Mouse (Mus musculus) neural tube, embryonic 11.5 days (tissue): Measurements from ENCODE around the gene Cd37. TPM values are rescaled to one million over a fixed set of nuclear protein-coding genes. Genes with fewer than 3 reads are reported as not detected.
A peak's percentile ranks its signal among the peaks of the same experiment; 100 is the strongest.

Source experiments
- ATAC-seq: fragments of 200-750 bp; cut with Nextera tagmentation; 2 replicates; pipeline ENCODE4 v1.8.0; 2017; ENCODE audit warnings: moderate number of reproducible peaks, mild to moderate bottlenecking, moderate TSS enrichment, moderate library complexity; ENCODE audit not compliant: insufficient read depth, low FRiP score, low TSS enrichment
- DNase-seq: peaks from one replicate; pipeline ENCODE4 v3.0.0-alpha.2; 2015; ENCODE audit warnings: low spot score
- H3K27ac ChIP-seq: fragments of 300-500 bp; sonication (generic); 2 replicates; pipeline ENCODE4 v1.5.1; 2014; ENCODE audit warnings: low read depth, mild to moderate bottlenecking, low read length
- H3K27me3 ChIP-seq: fragments of 300-500 bp; sonication (generic); 2 replicates; pipeline ENCODE4 v1.6.1; 2014; ENCODE audit warnings: mild to moderate bottlenecking, low read length, mixed read lengths; ENCODE audit not compliant: control insufficient read depth, insufficient read depth
- H3K36me3 ChIP-seq: fragments of 300-500 bp; sonication (generic); 2 replicates; pipeline ENCODE4 v1.6.1; 2014; ENCODE audit warnings: mild to moderate bottlenecking, low read length, moderate library complexity, mixed read lengths; ENCODE audit not compliant: control insufficient read depth, insufficient read depth
- H3K4me1 ChIP-seq: fragments of 300-500 bp; sonication (generic); 2 replicates; pipeline ENCODE4 v1.6.1; 2014; ENCODE audit warnings: low read length, mixed read lengths; ENCODE audit not compliant: control insufficient read depth, insufficient read depth
- H3K4me2 ChIP-seq: fragments of 300-500 bp; sonication (generic); 2 replicates; pipeline ENCODE4 v1.6.1; 2014; ENCODE audit warnings: low read depth, mild to moderate bottlenecking, moderate library complexity
- H3K4me3 ChIP-seq: fragments of 300-500 bp; sonication (generic); 2 replicates; pipeline ENCODE4 v1.5.1; 2014; ENCODE audit warnings: low read depth, low read length
- H3K9ac ChIP-seq: fragments of 300-500 bp; sonication (generic); 2 replicates; pipeline ENCODE4 v1.6.1; 2014; ENCODE audit warnings: mild to moderate bottlenecking, low read length
- H3K9me3 ChIP-seq: fragments of 300-500 bp; sonication (generic); 2 replicates; pipeline ENCODE4 v1.6.1; 2016; ENCODE audit warnings: low read length; ENCODE audit not compliant: control insufficient read depth
- WGBS: fragments of 180-500 bp; shearing (Covaris S2); extraction: QIAGEN DNeasy Blood & Tissue Kit; methylation state at CpG from one replicate; pipeline ENCODE4 v1.1.7; 2014; 5-methylcytosine and 5-hydroxymethylcytosine counted together
- polyA plus RNA-seq: library from polyadenylated mRNA; unstranded; fragments of >200 nt; fragmentation: Nextera tagmentation; extraction: Ambion mirVana; gene quantifications from 2 replicates; pipeline ENCODE4 v1.2.1, GENCODE M21; 2014

Gene Cd37
- polyA plus RNA-seq, 1 experiment from 2014 or later, result 0.74 TPM

DNA sequence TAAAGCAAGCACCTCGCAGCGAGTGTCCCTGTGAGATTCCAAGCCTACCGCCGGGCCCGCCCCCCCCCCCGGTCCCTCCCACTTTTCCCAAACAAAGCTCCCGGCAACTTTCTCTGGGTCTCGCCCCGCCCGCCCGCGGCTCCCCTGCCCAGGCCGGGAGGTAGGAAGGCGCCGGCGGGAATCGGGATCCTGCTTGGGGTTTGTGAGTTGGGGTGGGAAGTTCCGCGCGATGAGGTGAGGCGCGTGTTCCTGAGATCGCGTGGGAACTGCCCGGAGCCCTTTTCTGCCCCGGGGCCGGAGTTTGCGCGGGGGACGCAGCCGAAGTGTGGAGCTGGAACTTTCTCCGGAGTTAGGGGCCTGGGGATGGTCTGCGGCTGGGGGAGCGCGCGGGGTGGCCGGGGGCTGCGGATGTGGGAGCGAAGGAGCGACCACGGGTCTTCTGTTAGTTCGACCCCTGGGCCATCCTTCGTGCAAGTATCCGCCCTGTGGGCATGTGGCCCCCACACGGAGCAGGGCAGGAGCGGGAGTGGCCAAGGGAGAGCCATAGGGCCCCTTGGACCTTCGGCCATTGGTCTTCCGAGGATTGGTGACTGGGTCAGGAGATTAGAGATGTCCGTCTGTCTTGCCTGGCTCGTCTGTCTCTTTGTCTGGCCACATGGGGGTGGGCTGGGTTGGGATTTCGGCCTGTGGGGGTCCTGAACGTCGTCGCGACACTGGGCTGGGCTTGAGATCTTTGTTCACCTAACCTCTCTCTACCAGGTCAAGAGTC lies 23.1 kb downstream of the Cd37 start, which contains the start of gene Tead2:
Gene Tead2, plus strand, starts transcription at position 81 of the 769 bp plus-strand sequence.
- no peaks in the 10 kb centered on the region for H3K9me3 ChIP-seq
- peak within 1 kb of the TSS; percentile 79 for H3K4me2 ChIP-seq
- peaks cover 13% of the 10 kb centered on the region for H3K4me1 ChIP-seq
- peak within 1 kb of the TSS; percentile 85 for H3K9ac ChIP-seq
- H3K27ac ChIP-seq, result peak within 1 kb of the TSS; percentile 92
- DNase-seq (peak; percentile 81), ATAC-seq (peak; percentile 56)
- WGBS, result 0% methylated on average over 49 of the region's 55 CpGs
- H3K36me3 ChIP-seq, result peaks cover 17% of the 10 kb centered on the region
- H3K4me3 ChIP-seq, result peak within 1 kb of the TSS; percentile 62
- H3K27me3 ChIP-seq, result peaks cover 13% of the 10 kb centered on the region

DNA sequence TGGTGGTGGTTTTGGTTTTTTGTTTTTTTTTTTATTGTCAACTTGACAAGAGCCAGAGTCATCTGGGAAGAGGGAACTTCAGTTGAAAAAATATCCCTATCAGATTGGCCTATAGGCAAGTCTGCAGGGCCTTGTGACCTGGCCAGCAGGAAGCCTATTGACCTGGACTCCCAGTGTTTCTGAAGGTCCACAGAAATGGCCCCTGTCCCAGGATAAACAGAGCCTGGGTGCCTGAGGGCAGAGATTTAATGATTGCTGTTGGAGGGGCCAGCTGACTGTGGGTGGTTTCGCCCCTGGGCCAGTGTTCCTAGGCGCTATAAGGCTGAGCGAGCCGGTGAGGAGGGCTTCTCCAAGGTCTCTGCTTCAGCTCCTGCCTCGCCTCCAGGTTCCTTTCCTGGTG lies 25.2 kb downstream of the Cd37 start:
- no peak for DNase-seq
- H3K27me3 ChIP-seq, result peaks cover 17% of the 10 kb centered on the region
- no peak overlapping the region for H3K4me3 ChIP-seq
- H3K36me3 ChIP-seq, result peaks cover 8% of the 10 kb centered on the region
- peaks cover 13% of the 10 kb centered on the region for H3K4me1 ChIP-seq
- no peak for ATAC-seq
- no peak overlapping the region for H3K27ac ChIP-seq
- no peak overlapping the region for H3K4me2 ChIP-seq
- H3K9me3 ChIP-seq, result no peaks in the 10 kb centered on the region
- WGBS, result 48% methylated on average over 5 of the region's 5 CpGs
- no peak overlapping the region for H3K9ac ChIP-seq

DNA sequence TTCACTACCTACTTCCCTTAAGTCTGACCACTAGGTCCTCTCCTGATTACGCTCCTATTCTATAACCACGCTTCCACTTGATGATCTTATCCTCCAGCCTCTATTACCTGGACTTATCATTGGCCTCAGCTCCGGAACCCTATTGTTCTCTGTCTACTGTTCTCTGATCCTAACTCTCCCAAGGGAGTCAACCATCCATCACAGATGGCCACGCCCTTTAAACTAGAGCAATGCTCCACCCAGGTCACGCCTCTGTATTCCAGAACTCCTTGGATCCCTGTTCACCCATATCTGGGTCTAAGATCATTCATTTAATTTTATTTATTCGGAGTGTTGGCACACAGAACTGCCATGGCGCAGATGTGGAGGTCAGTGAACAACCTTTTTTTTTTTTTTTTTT lies 26.6 kb downstream of the Cd37 start:
- Histone ChIP-seq H3K9ac (no peak overlapping the region), H3K36me3 (no peaks in the 10 kb centered on the region; the same call in 1 of the 2 replicates), H3K4me2 (no peak overlapping the region), H3K27ac (no peak overlapping the region), H3K4me1 (peaks cover 5% of the 10 kb centered on the region), H3K27me3 (peaks cover 17% of the 10 kb centered on the region), H3K9me3 (no peaks in the 10 kb centered on the region), H3K4me3 (no peak overlapping the region)
- WGBS, result 76% methylated on average over 7 of the region's 7 CpGs
- ATAC-seq (no peak), DNase-seq (no peak)

DNA sequence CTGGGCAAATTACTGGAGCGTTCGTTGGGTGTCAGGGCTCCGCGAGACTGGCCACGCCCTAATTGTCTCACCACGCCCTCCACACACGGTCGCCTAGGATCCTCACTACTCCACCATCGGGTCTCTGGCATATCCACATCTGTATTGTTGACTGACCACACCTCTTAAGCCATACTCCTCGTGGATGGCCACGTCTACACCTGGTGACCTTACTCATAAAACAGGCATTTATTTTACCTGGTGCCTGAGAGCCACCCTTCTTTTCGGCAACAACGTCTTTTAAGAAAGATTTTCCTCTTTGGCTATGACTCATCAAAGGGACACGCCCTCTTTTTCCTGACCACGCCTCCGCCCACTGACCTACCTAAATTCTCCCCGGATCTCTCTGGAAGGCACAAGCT lies 27.1 kb downstream of the Cd37 start, which contains the start of gene Dkkl1:
Gene Dkkl1, minus strand, starts transcription at position 297 of the 401 bp plus-strand sequence.
- 6% methylated on average over 17 of the region's 17 CpGs for WGBS
- ATAC-seq, result no peak
- H3K9ac ChIP-seq, result no peak within 1 kb of the TSS

DNA sequence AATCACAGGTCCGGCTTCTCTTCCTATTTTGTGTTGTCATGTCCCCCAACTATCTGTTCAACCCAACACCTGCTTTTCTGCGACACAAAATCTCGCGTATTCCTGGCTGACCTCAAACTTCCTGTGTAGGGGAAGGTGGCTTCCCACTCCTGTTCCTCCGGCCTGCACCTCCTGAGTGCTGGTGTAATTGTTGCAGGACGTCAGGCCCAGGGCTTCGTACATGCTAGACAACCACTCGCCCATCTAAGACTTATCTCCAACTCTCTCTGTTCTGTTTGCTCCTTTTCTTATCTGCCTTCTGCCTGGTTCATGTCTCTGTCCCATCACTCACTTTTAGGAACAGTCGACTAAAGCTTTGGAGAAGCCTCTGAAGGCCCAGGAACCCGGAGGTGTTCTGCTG lies 27.8 kb downstream of the Cd37 start:
- Histone ChIP-seq H3K9ac (no peak overlapping the region), H3K36me3 (no peaks in the 10 kb centered on the region), H3K27me3 (peaks cover 17% of the 10 kb centered on the region), H3K4me3 (no peak overlapping the region), H3K4me1 (no peaks in the 10 kb centered on the region), H3K4me2 (no peak overlapping the region), H3K27ac (no peak overlapping the region), H3K9me3 (no peaks in the 10 kb centered on the region)
- ATAC-seq, result no peak
- no peak for DNase-seq
- WGBS, result 73% methylated on average over 10 of the region's 10 CpGs

More for the DNA sequence above, 27.1 kb downstream of the Cd37 start, which contains the start of gene Dkkl1:
- Histone ChIP-seq H3K27ac (no peak within 1 kb of the TSS), H3K4me2 (no peak within 1 kb of the TSS), H3K27me3 (peaks cover 17% of the 10 kb centered on the region), H3K4me1 (peaks cover under 1% of the 10 kb centered on the region; the same call in 1 of the 2 replicates), H3K9me3 (no peaks in the 10 kb centered on the region), H3K4me3 (no peak within 1 kb of the TSS), H3K36me3 (no peaks in the 10 kb centered on the region)
- no peak for DNase-seq

DNA sequence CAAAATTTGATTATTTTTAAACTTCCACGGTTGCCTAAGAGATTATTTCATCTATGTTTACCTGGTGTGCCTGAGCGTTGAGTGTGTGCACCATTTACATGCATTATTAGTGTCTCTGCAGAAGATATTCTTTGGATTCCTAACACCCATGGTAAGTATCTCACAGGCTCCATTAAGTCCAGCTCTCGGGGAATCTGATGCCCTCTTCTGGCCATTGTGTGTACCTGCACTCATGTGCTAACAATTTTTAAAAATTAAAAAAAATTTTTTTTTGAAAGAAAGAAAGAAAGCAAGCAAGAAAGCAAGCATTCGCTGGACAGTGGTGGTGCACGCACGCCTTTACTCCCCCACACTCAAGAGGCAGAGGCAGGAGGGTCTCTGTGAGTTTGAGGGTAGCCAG lies 30.7 kb downstream of the Cd37 start:
- H3K27ac ChIP-seq, result no peak overlapping the region
- no peak overlapping the region for H3K9ac ChIP-seq
- WGBS, result 76% methylated on average over 6 of the region's 6 CpGs
- no peak for ATAC-seq
- DNase-seq, result no peak
- peaks cover 17% of the 10 kb centered on the region for H3K27me3 ChIP-seq
- no peaks in the 10 kb centered on the region for H3K9me3 ChIP-seq
- no peak overlapping the region for H3K4me3 ChIP-seq
- no peaks in the 10 kb centered on the region for H3K4me1 ChIP-seq
- no peak overlapping the region for H3K4me2 ChIP-seq
- no peaks in the 10 kb centered on the region for H3K36me3 ChIP-seq

DNA sequence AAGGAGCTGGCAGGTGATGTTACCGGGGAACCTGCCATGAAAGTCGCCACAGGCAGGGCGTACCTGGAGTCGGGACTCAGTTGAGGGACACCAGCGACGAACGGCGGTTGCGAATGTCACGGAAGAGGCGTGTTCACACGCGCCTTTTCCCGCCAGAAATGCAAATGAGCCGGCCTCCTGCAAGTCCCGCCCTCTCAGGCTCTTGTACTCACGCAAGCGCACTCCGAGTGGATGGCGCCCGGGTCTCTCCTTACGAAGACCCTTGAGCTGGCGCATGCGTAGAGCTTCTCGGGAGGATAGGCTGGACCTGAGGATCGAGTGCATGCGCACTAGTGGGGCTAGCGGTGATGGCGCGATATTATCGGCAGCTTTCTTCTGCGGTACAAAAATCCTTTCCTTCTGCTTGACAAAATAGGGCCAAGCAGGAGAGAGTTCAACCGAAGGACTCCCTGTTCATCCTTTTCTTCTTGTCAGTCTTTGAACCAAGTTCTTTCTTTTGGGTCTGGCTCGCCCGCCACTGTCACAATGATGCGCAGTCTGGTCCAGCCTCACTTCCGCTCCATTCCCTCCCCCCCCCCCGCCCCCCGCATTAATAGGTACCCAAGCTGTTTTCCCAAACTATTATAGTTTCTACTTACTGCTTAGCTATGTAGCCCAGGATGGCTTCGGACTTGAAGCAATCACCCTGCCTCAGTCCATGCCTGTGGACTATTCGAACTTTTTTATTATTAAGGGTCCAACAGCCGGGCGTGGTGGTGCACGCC lies 34.4 kb downstream of the Cd37 start, which contains the start of gene Ccdc155:
Gene Ccdc155, minus strand, starts transcription at position 513 of the 764 bp plus-strand sequence.
- Histone ChIP-seq H3K4me1 (no peaks in the 10 kb centered on the region), H3K4me2 (peak within 1 kb of the TSS; percentile 42), H3K27me3 (no peaks in the 10 kb centered on the region), H3K27ac (no peak within 1 kb of the TSS), H3K36me3 (no peaks in the 10 kb centered on the region), H3K4me3 (peak within 1 kb of the TSS; percentile 31), H3K9me3 (no peaks in the 10 kb centered on the region), H3K9ac (peak within 1 kb of the TSS; percentile 50)
- peak; percentile 98 for DNase-seq
- WGBS, result 10% methylated on average over 43 of the region's 44 CpGs
- ATAC-seq, result peak; percentile 94

DNA sequence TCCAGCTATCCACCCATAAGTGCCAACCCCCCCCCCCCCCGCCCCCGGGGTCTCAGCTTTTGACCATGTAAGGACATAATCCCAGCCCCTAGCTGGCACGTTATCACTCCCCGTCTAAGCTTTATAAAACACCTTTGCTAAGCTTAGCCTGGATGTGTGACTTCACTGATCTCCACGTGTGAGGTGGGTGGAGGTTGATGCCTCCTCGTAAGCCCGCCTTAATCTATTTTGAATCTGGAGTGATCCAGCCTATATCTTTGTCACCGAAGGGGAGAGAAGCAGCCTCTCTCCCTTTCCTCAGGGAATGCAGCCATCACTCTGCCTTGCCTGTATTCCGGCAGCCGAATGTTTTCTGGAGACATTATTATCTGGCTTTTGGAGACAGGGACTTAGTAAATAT lies 36.3 kb downstream of the Cd37 start:
- no peaks in the 10 kb centered on the region for H3K4me1 ChIP-seq
- no peak for ATAC-seq
- no peaks in the 10 kb centered on the region for H3K9me3 ChIP-seq
- no peaks in the 10 kb centered on the region for H3K27me3 ChIP-seq
- H3K4me3 ChIP-seq, result no peak overlapping the region
- H3K9ac ChIP-seq, result no peak overlapping the region
- H3K4me2 ChIP-seq, result no peak overlapping the region
- 65% methylated on average over 10 of the region's 10 CpGs for WGBS
- DNase-seq, result no peak
- H3K36me3 ChIP-seq, result no peaks in the 10 kb centered on the region
- no peak overlapping the region for H3K27ac ChIP-seq
